Mouse (Mus musculus) liver, embryonic 12.5 days (tissue): ENCODE data around the gene Cfap44. TPM values are rescaled to one million over a fixed set of nuclear protein-coding genes. Genes with fewer than 3 reads are reported as not detected.

Source experiments
- ATAC-seq: fragments of 200-750 bp; cut with Nextera tagmentation; 2 replicates; pipeline ENCODE4 v1.8.0; 2017; ENCODE audit warnings: moderate number of reproducible peaks, mild to moderate bottlenecking, moderate library complexity
- H3K27ac ChIP-seq: fragments of 300-500 bp; sonication (generic); 2 replicates; pipeline ENCODE4 v1.5.1; 2016; ENCODE audit warnings: mild to moderate bottlenecking
- H3K27me3 ChIP-seq: fragments of 300-500 bp; sonication (generic); replicated peaks from 2 replicates; pipeline ENCODE4 v1.6.1; 2016; ENCODE audit warnings: mild to moderate bottlenecking, moderate library complexity
- H3K36me3 ChIP-seq: fragments of 300-500 bp; sonication (generic); 2 replicates; pipeline ENCODE4 v1.6.1; 2016; ENCODE audit warnings: mild to moderate bottlenecking, moderate library complexity
- H3K4me1 ChIP-seq: fragments of 300-500 bp; sonication (generic); 2 replicates; pipeline ENCODE4 v1.6.1; 2016
- H3K4me2 ChIP-seq: fragments of 300-500 bp; sonication (generic); 2 replicates; pipeline ENCODE4 v1.6.1; 2016; ENCODE audit warnings: mild to moderate bottlenecking, moderate library complexity
- H3K4me3 ChIP-seq: fragments of 300-500 bp; sonication (generic); 2 replicates; pipeline ENCODE4 v1.5.1; 2016; ENCODE audit warnings: mild to moderate bottlenecking, moderate library complexity
- H3K9ac ChIP-seq: fragments of 300-500 bp; sonication (generic); 2 replicates; pipeline ENCODE4 v1.6.1; 2016; ENCODE audit warnings: mild to moderate bottlenecking, moderate library complexity
- H3K9me3 ChIP-seq: fragments of 300-500 bp; sonication (generic); replicated peaks from 2 replicates; pipeline ENCODE4 v1.6.1; 2016; ENCODE audit warnings: mild to moderate bottlenecking, moderate library complexity
- WGBS: fragments of 180-500 bp; shearing (Covaris S2); methylation state at CpG from one replicate; pipeline ENCODE4 v1.1.7; 2016; ENCODE audit not compliant: insufficient replicate concordance; 5-methylcytosine and 5-hydroxymethylcytosine counted together
- polyA plus RNA-seq: library from polyadenylated mRNA; unstranded; fragments of >200 nt; fragmentation: Nextera tagmentation; extraction: Ambion mirVana; gene quantifications from 2 replicates; pipeline ENCODE4 v1.2.1, GENCODE M21; 2016

The Cfap44 gene
- polyA plus RNA-seq, 1 experiment from 2014 or later: 0.41 TPM

DNA sequence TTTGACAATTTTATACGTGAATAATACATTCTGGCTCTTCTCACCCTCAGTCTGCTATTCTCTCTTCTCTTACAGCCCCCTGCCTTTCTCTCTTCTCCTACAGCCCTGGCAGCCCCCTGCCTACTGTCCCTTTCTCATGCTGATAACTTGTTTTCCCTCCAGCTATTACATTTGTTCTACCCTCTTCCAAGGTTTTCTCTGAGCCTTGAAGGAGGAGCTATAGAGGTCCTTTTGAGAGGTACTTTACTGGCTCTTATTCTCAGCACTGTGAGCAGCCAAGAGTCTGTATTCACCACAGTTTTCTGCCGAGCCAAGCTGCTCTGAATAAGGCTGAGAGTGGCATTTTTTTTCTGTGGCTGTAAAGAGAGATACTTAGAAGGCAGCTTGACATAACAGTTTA is 11.0 kb upstream of the Cfap44 start:
- H3K4me2 ChIP-seq: no peak overlapping the region
- no peak overlapping the region for H3K4me3 ChIP-seq
- H3K4me1 ChIP-seq: no peaks in the 10 kb centered on the region
- 52% methylated on average over 2 of the region's 2 CpGs for WGBS
- H3K9me3 ChIP-seq: no peaks in the 10 kb centered on the region
- no peak for ATAC-seq
- no peaks in the 10 kb centered on the region for H3K27me3 ChIP-seq
- no peak overlapping the region for H3K27ac ChIP-seq
- no peak overlapping the region for H3K9ac ChIP-seq
- peaks cover 44% of the 10 kb centered on the region for H3K36me3 ChIP-seq

DNA sequence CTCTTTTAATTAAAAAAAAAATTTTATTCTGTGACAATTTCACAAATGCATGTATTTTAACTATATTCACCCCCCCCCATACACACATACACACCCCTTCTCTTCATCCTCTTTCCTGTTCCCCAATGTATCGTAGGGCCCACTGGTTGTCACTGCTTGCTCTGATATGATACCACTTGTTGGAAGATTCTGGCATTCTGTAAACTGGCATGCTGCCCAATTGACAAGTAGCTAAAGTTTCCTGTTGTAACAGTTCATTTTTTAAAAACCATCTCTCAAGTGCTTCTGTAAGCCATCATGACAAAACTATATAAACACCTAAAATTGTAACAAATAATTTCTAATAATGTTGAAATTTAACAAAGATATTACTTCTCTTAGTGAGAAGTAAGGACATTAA is 10.3 kb upstream of the Cfap44 start:
- H3K27ac ChIP-seq: no peak overlapping the region
- peaks cover 44% of the 10 kb centered on the region for H3K36me3 ChIP-seq
- H3K9me3 ChIP-seq: no peaks in the 10 kb centered on the region

GRCm38 (mm10) chr16:44391877-44392548 is 2.6 kb upstream of the Cfap44 start:
- Histone ChIP-seq H3K36me3 (peaks cover 25% of the 10 kb centered on the region), H3K4me2 (no peak overlapping the region), H3K27me3 (0 out of 2 replicates have a peak, but pooled peaks cover 4% of the 10 kb centered on the region), H3K4me1 (peaks cover 13% of the 10 kb centered on the region), H3K9me3 (0 out of 2 replicates have a peak, but pooled peaks cover 4% of the 10 kb centered on the region), H3K9ac (no peak overlapping the region), H3K27ac (no peak overlapping the region), H3K4me3 (no peak overlapping the region)
- 32% methylated on average over 9 of the region's 9 CpGs for WGBS
- ATAC-seq: no peak

More for the DNA sequence above, 10.3 kb upstream of the Cfap44 start:
- no peak overlapping the region for H3K4me3 ChIP-seq
- no peak for ATAC-seq
- no peaks in the 10 kb centered on the region for H3K4me1 ChIP-seq
- H3K27me3 ChIP-seq: no peaks in the 10 kb centered on the region
- WGBS: 72% methylated on average over 1 of the region's 1 CpGs
- H3K4me2 ChIP-seq: no peak overlapping the region
- H3K9ac ChIP-seq: no peak overlapping the region

DNA sequence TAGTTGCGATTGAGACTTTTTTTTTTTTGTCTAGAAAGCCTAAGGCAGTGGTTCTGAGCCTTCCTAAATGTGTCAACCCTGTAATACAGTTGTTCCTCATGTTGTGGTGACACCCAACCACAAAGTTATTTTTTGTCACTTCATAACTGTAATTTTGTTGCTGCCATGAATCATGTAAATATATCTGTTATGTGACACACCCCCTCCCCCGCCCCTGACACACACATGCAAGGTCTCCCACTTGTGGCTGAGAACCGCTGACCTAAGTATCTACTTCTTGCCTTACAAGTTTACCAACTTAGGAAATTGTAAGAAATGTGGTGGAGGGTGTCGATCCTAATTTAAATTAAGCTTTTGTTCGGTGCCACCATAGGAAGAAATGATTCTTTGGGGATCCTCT is 10.3 kb downstream of the Cfap44 start:
- ATAC-seq: no peak
- Histone ChIP-seq H3K36me3 (no peaks in the 10 kb centered on the region), H3K4me3 (no peak overlapping the region), H3K9ac (no peak overlapping the region), H3K9me3 (no peaks in the 10 kb centered on the region), H3K27ac (no peak overlapping the region), H3K4me2 (no peak overlapping the region), H3K27me3 (no peaks in the 10 kb centered on the region), H3K4me1 (no peaks in the 10 kb centered on the region)
- 73% methylated on average over 5 of the region's 5 CpGs for WGBS

GRCm38 (mm10) chr16:44407211-44407610 is 12.6 kb downstream of the Cfap44 start:
- H3K27ac ChIP-seq: no peak overlapping the region
- 77% methylated on average over 5 of the region's 5 CpGs for WGBS

DNA sequence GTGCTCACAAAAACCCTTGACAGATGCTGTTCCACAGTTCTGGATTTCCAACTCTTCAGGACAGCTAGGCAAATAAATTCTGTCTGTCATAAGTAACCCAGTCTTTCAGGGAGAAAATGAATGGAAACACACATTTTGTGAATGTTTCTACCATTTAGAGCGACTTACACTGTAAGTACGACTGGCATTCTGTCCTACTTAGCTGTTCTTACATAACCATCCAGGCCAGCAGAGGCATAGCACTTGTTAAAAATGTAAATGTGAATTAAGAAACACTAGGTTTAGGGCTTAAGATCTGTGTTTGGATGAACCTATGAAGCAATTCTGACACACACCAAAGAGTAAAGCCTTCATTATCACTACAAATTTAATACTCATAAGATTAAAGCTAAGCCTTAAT is 13.7 kb downstream of the Cfap44 start:
- ATAC-seq: no peak
- H3K27ac ChIP-seq: no peak overlapping the region
- H3K9me3 ChIP-seq: no peaks in the 10 kb centered on the region
- H3K9ac ChIP-seq: no peak overlapping the region
- no peaks in the 10 kb centered on the region for H3K36me3 ChIP-seq
- H3K27me3 ChIP-seq: no peaks in the 10 kb centered on the region
- H3K4me2 ChIP-seq: no peak overlapping the region
- H3K4me3 ChIP-seq: no peak overlapping the region
- H3K4me1 ChIP-seq: no peaks in the 10 kb centered on the region
- 71% methylated on average over 2 of the region's 2 CpGs for WGBS

More at GRCm38 (mm10) chr16:44407211-44407610, 12.6 kb downstream of the Cfap44 start:
- no peak overlapping the region for H3K4me3 ChIP-seq
- H3K9ac ChIP-seq: no peak overlapping the region
- H3K36me3 ChIP-seq: no peaks in the 10 kb centered on the region
- no peak overlapping the region for H3K4me2 ChIP-seq
- ATAC-seq: no peak
- no peaks in the 10 kb centered on the region for H3K27me3 ChIP-seq
- no peaks in the 10 kb centered on the region for H3K4me1 ChIP-seq
- no peaks in the 10 kb centered on the region for H3K9me3 ChIP-seq

DNA sequence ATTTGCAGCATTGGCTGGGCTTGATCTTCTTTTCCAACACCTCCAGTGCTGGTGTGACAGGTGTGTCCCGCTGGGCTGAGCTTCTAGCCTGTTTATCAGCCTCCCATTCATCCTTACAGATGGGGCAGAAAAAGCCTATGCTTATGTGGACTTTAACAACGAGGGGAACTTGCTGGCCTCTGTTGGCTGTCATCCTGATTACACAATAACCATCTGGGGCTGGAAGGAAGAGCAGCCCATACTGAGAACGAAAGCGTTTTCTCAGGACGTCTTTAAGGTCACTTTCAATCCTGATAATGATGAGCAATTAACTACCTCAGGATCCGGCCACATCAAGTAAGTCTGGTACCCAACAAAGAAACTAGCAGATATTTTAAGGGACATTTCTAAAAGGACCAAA is 15.6 kb downstream of the Cfap44 start:
- H3K4me1 ChIP-seq: no peaks in the 10 kb centered on the region
- H3K27me3 ChIP-seq: no peaks in the 10 kb centered on the region
- WGBS: 34% methylated on average over 6 of the region's 6 CpGs
- H3K4me2 ChIP-seq: no peak overlapping the region
- no peaks in the 10 kb centered on the region for H3K9me3 ChIP-seq
- H3K4me3 ChIP-seq: no peak overlapping the region
- no peak overlapping the region for H3K27ac ChIP-seq
- no peak overlapping the region for H3K9ac ChIP-seq
- H3K36me3 ChIP-seq: no peaks in the 10 kb centered on the region
- no peak for ATAC-seq

GRCm38 (mm10) chr16:44417596-44417995 is 23.0 kb downstream of the Cfap44 start:
- no peak overlapping the region for H3K9ac ChIP-seq
- H3K4me1 ChIP-seq: no peaks in the 10 kb centered on the region
- H3K27ac ChIP-seq: no peak overlapping the region
- 67% methylated on average over 8 of the region's 8 CpGs for WGBS
- no peak overlapping the region for H3K4me2 ChIP-seq
- no peaks in the 10 kb centered on the region for H3K9me3 ChIP-seq
- no peaks in the 10 kb centered on the region for H3K27me3 ChIP-seq
- H3K36me3 ChIP-seq: no peaks in the 10 kb centered on the region
- no peak overlapping the region for H3K4me3 ChIP-seq
- no peak for ATAC-seq

- ATAC-seq: no peak
- no peaks in the 10 kb centered on the region for H3K27me3 ChIP-seq
- no peak overlapping the region for H3K4me2 ChIP-seq
- no peaks in the 10 kb centered on the region for H3K4me1 ChIP-seq
- H3K36me3 ChIP-seq: no peaks in the 10 kb centered on the region
- no peak overlapping the region for H3K9ac ChIP-seq
- no peak overlapping the region for H3K27ac ChIP-seq
- 58% methylated on average over 8 of the region's 8 CpGs for WGBS
- H3K9me3 ChIP-seq: no peaks in the 10 kb centered on the region
- H3K4me3 ChIP-seq: no peak overlapping the region
These were observed 27.1 kb downstream of the Cfap44 start for GRCm38 (mm10) chr16:44421735-44422134.

GRCm38 (mm10) chr16:44423499-44423898 is 28.9 kb downstream of the Cfap44 start:
- WGBS: 46% methylated on average over 3 of the region's 3 CpGs

GRCm38 (mm10) chr16:44428456-44428855 is 33.9 kb downstream of the Cfap44 start:
- H3K4me3 ChIP-seq: no peak overlapping the region
- WGBS: 60% methylated on average over 5 of the region's 5 CpGs

More at GRCm38 (mm10) chr16:44423499-44423898, 28.9 kb downstream of the Cfap44 start:
- Histone ChIP-seq H3K4me1 (no peaks in the 10 kb centered on the region), H3K9me3 (no peaks in the 10 kb centered on the region), H3K27me3 (no peaks in the 10 kb centered on the region), H3K9ac (no peak overlapping the region), H3K4me3 (no peak overlapping the region), H3K27ac (no peak overlapping the region), H3K36me3 (no peaks in the 10 kb centered on the region), H3K4me2 (no peak overlapping the region)
- ATAC-seq: no peak

DNA sequence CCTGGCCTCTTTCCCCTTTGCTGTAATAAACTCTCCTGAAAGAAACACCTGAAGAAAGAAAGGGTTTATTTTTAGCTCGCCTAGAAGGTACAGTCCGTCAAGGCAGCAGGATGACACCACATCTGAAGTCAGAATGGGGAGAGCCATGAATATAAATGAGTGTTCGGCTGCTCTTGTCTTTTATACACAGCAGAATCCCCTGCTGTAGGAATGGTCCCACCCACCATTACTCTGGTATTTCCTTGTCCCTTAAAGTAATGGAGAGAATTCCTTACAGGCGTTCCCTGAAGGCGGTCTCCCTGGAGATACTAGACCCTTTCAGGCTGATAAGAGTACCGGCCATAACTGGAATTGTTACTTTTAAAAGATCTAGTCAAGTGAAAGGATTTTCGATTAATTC is 35.4 kb downstream of the Cfap44 start:
- 64% methylated on average over 7 of the region's 7 CpGs for WGBS
- Histone ChIP-seq H3K9me3 (no peaks in the 10 kb centered on the region), H3K27ac (no peak overlapping the region), H3K36me3 (no peaks in the 10 kb centered on the region), H3K27me3 (no peaks in the 10 kb centered on the region), H3K4me3 (no peak overlapping the region), H3K4me2 (no peak overlapping the region), H3K4me1 (no peaks in the 10 kb centered on the region), H3K9ac (no peak overlapping the region)
- ATAC-seq: no peak

More at GRCm38 (mm10) chr16:44428456-44428855, 33.9 kb downstream of the Cfap44 start:
- Histone ChIP-seq H3K9ac (no peak overlapping the region), H3K27ac (no peak overlapping the region), H3K9me3 (no peaks in the 10 kb centered on the region), H3K27me3 (no peaks in the 10 kb centered on the region), H3K4me1 (no peaks in the 10 kb centered on the region), H3K36me3 (no peaks in the 10 kb centered on the region), H3K4me2 (no peak overlapping the region)
- ATAC-seq: no peak

- H3K4me2 ChIP-seq: no peak overlapping the region
- no peaks in the 10 kb centered on the region for H3K36me3 ChIP-seq
- H3K4me1 ChIP-seq: no peaks in the 10 kb centered on the region
- no peak overlapping the region for H3K27ac ChIP-seq
- ATAC-seq: no peak
- H3K27me3 ChIP-seq: no peaks in the 10 kb centered on the region
- H3K4me3 ChIP-seq: no peak overlapping the region
- WGBS: 66% methylated on average over 7 of the region's 7 CpGs
- H3K9ac ChIP-seq: no peak overlapping the region
- H3K9me3 ChIP-seq: no peaks in the 10 kb centered on the region
These were observed 40.3 kb downstream of the Cfap44 start for GRCm38 (mm10) chr16:44434931-44435330.
